Mouse (Mus musculus) lung, adult 2 months (tissue): ENCODE results near the gene Nop10.

ENCODE experiments used
- CTCF ChIP-seq: fragments of 200-500 bp; IDR thresholded peaks from 2 replicates; pipeline ENCODE4 v1.5.1; 2011; ENCODE audit warnings: mild to moderate bottlenecking, low read length, control low read depth; ENCODE audit not compliant: insufficient read depth
- POLR2A ChIP-seq: fragments of 200-500 bp; IDR thresholded peaks from 2 replicates; pipeline ENCODE4 v1.6.1; 2011; ENCODE audit warnings: low read depth, mild to moderate bottlenecking, control low read depth, low read length, borderline replicate concordance; ENCODE audit errors: extremely low read depth

DNA sequence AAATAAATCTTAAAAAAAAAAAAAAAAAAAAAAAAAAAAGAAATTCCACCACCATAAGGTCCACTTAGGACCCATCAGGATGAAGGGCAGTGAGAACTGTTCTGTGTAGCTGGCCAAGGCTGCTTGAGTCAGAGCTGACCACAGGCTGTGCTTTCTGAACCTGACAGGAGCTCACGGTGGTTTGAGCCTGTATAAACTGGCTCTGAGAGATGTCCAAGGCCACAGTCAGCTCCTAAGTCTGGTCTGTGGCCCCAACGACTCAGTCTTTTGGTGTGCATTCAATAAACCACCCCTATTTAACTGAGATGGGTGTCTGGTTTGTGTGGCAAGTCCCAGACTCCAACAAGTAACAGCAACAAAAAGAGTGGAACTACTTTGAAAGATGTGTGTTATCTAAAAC, 25.1 kb upstream of the Nop10 start:
- no peak for TF ChIP-seq CTCF
- TF ChIP-seq POLR2A: no peak
